Mouse (Mus musculus) skeletal muscle tissue, adult 2 months (tissue): ENCODE data around the gene Focad.

Experiments used
- DNase-seq: peaks from one replicate; pipeline ENCODE4 v3.0.0-alpha.2; 2012; ENCODE audit warnings: low read depth, low spot score

Focad gene

GRCm38 (mm10) chr4:88155490-88156160 lies 61.2 kb downstream of the Focad start:
- no peak for DNase-seq

- DNase-seq: no peak
These were observed 62.5 kb downstream of the Focad start for GRCm38 (mm10) chr4:88156961-88157360.

DNA sequence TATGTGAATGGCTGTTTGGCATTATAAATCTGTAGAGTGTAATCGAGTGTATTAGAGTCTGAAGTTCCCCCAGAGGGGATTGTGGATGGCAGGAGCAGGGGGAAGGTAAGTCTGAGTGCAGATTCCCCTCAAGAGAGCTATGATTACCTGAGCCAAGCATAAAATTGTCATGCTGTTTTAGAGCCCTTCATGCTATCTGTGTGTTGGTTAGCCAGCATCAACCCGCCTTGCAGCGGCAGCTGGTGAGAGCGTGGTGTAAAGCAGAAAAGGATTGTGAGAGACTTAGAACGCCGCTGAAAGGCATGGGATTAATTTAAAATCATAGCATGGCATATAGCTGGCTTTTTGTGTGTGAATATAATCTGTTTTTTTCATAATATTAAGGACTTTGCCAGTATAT lies 63.2 kb downstream of the Focad start:
- DNase-seq: no peak

DNA sequence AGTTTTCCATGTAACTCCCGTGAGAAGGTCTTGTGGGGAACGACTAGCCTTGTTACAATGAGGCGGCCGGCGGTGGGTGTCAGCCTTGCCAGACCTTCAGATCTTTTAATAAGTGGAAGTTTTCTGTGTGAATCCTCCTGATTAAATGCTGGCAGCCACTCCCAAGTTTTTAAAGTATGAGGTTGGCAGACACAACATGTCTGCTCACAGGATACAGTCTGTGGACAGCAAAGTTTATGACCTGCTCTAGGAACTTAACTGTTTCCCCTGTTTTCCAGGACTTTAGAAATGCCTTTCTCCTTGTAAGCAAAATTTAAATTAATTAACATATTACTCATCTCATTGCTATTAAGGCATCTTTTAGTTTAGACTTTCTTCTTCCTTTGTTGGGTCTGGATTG lies 64.8 kb downstream of the Focad start:
- no peak for DNase-seq

- no peak for DNase-seq
These were observed 65.3 kb downstream of the Focad start for GRCm38 (mm10) chr4:88159700-88160099.

GRCm38 (mm10) chr4:88163511-88164247 lies 69.2 kb downstream of the Focad start:
- no peak for DNase-seq

GRCm38 (mm10) chr4:88167008-88167862 lies 72.8 kb downstream of the Focad start:
- DNase-seq: no peak

DNA sequence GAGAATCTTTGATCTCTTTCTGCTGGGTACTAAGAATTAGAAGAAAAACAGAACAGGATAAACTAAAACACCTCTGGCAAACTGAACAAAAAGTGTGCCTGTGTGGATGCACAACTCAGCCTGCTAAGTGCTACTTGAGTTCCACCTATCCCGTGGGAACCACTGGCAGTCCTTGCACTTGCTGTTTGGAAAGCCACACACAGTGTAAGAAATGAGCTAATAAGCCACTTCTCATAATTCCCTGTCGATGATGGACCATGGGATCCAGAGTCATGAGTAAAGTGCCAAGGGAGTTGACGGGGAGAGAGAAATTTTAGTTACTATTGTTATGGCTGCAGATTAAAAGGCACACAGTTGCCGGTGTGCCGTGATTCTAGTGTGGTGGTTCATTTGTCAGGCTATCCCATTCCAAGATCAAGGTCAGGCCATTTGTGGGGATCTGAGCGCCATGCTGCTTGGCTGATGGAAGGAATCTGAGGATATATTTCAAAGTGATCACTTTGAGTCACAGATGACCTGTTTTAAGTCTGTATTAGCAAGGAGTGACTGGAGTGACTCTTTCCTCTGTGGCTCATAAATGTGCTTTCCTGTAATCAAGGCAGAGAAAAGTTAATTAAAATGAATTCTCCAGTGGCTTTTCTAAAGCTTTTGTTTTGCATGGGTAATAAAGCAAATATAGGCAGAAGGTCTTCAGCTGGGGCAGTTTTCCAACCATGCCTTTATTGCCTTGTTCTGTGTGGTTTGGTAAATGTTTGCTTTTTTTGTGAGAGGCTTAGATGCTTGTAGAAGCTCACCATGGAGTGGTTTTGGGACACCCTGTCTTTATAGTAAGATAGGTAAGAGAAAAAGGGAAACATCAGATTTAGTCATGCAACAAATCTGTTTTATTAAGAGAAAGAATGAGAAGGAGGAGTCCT lies 80.9 kb downstream of the Focad start:
- DNase-seq: no peak

DNA sequence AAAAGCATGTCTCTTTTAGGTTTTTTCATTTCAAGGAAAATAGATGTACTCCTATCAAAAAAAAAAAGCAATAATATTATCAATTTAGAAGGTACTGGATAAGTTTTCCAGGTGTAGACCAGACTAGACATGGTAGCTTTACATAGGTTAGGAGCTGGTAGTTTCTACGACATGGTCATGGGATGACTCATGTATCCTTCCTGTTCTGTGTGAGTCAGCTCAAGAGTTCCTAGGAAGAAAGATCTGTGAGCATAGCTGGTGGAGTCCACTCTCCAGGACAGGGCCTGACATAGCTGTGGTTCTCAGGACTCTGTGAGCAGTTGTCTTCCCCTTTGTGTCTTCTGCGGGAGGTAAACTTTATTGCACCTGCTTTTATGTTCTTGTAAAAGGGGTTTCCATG lies 84.9 kb downstream of the Focad start:
- DNase-seq: no peak

DNA sequence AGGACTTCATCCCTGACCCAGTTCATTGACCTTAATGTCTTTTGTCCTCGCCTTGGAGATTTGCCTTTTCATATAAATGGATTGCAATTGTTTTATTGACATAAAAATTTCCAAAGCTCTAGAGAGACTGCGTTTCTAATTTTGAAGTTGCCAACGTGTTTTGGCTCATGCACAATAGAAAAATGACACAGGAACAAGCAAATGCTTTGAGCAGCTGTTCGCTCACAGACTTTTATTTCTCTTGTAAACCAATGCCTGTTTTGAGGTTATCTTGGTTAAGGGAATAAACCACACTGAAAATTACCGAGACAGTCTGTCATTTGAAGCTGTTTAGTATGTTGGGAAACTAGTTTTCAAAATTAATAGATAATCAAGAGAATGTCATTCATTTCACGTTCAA lies 89.9 kb downstream of the Focad start:
- no peak for DNase-seq

- no peak for DNase-seq
These were observed 91.5 kb downstream of the Focad start for GRCm38 (mm10) chr4:88185872-88186426.

DNA sequence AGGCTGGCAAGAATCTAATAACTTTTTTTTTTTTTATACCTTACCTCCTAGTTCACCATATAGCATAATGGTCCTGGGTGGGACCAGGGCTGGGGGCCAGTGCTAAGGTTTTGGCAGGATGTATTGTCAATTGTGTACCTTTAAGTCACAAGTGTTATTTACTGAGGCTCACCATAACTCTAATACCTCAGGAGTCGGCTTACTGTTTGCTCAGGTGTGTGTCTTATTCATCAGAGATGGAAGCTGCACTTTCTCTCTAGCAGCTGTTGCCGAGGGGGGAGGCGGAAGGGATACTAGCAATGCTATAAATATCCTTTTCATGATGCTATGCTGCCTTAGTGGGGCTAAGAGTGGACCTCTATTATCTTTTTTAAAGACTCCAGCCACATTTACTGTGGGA lies 93.2 kb downstream of the Focad start:
- no peak for DNase-seq

GRCm38 (mm10) chr4:88189495-88189894 lies 95.1 kb downstream of the Focad start:
- DNase-seq: no peak

DNA sequence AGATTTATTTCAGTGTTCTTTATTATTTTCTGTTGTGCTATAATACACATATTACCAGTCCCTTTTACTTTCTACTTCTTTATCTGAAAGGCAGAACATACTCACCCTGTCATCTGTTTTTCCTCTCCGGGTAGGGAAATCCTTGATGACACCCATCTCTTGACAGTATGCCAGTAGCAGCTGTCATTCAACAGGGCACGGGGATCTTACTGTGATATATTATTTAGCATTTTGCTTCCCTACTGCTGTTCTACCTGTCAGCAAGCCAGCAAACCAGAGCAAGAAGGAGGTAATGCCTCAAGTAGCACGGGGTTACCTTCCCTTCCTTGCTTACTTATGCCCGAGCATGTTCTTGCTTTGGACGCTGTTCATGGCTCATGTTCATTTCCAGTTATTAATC lies 99.8 kb downstream of the Focad start:
- no peak for DNase-seq

DNA sequence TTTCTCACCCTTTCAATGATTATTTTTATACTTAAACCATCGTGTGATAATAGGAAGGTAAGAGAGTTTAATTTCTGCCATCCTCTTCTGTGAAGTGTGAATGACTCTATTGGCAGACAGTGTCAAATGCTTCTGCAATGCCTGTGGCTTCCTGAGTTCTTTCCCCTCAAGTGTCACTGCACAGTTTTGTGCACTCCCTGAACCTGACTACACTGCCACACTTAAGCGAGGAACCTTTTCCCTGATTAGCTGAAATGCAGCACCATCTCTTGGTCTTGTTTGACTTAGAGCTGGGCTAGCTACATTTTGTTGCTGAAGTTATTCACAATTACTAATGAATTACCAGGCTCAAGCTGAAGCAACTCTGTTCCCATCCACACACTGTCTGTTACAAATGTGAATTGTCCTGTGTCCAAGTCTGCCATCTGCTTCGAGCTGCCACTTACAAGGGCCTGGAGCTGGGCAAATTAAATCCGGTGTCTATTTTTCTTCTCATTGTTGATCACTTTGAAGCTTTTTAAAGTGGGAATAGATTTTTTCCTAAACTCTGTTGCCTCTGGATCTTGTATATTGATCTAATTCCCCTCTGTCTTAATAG lies 101.6 kb downstream of the Focad start:
- DNase-seq: no peak

- DNase-seq: no peak
These were observed 102.1 kb downstream of the Focad start for GRCm38 (mm10) chr4:88196500-88196912.

DNA sequence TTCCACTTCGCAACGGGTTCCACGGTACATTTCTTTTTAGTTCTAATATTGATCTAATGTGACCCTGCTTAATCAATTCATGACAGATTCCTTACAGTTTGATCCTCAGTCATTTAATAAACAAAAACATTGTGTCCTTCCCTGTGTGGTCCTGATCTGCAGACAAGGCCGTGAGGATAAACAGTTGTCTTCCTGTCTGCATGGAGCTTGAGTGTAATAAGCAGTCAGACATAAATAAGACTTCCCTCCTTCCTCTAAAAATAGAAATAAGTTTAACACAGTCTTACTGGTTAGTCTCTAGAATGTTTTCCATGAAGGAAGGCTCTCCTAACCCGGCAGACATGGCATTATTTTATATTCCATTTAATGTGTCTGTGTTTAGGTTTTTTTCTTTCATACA lies 102.8 kb downstream of the Focad start:
- no peak for DNase-seq

GRCm38 (mm10) chr4:88199186-88199585 lies 104.8 kb downstream of the Focad start:
- no peak for DNase-seq

DNA sequence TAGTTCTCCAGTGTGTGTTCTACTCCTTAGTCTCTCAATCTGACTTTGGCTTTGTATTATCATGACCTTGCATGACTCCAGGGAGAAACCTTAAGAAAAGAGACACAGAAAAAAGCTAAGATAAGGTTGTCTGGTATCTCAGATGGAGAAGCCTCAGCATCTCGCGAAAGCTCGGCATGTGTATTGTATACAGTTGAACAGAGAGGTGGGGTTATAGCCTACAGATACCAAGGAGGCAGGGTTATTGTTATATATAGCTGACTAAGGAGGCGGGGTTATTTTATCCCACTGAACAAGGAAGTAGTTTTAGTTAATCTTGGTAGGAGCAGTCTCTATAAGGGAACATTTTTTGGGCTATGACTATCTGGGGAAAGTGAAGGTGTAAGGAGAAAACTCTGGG lies 106.6 kb downstream of the Focad start:
- DNase-seq: no peak

DNA sequence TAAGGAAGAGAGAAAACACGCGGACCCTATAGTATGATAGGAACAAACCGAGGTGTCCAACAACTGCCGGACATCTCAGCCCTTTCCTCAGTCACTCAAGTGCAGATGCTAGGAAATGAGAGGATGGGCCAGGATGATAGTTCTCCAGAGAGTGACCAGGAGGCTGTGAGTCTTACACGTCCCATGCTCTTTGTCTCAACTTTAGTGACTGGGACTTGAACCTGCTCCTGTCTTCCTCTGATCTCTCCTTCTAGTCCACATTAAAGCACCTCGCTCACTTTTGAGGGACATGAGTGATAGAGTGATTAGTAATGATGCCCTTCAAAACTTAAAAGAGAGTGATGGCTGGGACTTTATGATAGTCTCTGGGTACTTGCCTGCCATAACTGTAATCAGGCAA lies 114.2 kb downstream of the Focad start:
- no peak for DNase-seq

GRCm38 (mm10) chr4:88209351-88209814 lies 115.0 kb downstream of the Focad start:
- DNase-seq: no peak
